Mouse (Mus musculus) layer of hippocampus, postnatal 14 days (tissue): ENCODE measurements around the gene Esrrg. TPM values are rescaled to one million over a fixed set of nuclear protein-coding genes. Genes with fewer than 3 reads are reported as not detected.

ENCODE experiments used
- DNase-seq, 2 experiments: peaks; one replicate each; pipeline ENCODE4 v3.0.0; 2021 to 2022; ENCODE audit warnings: low spot score in 2 of 2, mixed read lengths in 1 of 2
- total RNA-seq, 2 experiments: library from RNA; stranded (reverse); gene quantifications; 2 replicates each; pipeline ENCODE4 v1.2.3; 2021

The Esrrg gene
- total RNA-seq, 2 experiments from 2014 or later, result 16.1 to 16.4 TPM

- DNase-seq, result no peak
These were observed 292.2 kb downstream of the Esrrg start for GRCm38 (mm10) chr1:187900756-187901155.

DNA sequence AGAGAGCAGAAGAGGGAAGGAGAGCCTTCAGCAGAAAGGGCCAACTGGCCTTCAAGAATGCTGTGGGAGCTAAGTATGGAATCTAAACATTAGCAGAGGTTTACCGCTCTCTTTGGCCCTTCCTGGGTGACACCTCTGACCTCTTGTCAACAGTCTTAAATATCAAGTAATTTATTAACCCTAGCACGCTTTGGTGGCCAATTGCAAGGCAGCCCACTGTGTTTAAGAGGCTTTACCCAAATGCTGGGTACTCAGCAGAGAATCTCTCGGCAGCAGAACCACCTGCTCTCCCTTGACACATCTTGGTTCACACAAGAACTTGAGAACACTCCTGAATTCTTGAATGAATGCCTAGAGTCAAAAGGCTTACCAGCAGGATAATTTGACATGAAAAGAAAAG is 293.6 kb downstream of the Esrrg start:
- DNase-seq, result no peak

DNA sequence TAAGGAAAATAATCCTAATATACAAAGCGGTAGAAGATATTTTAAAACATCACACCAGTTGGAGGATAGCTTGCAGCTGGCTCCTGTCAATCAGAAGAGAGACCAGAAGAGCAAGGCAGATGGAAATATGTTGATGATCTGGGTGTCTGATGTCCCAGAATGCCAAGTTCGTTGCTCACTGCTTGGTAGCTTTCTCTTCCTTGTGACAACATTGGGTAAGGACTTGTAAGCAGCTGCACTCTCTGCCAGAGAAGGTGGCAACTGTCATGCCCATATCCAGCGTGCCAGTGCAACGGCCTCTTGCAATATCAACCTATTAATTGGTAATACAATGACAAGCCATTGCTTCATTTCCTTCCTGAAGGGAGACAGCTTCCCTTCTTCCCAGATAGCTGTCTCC is 296.1 kb downstream of the Esrrg start:
- DNase-seq, result peak; percentile 12 to 15

DNA sequence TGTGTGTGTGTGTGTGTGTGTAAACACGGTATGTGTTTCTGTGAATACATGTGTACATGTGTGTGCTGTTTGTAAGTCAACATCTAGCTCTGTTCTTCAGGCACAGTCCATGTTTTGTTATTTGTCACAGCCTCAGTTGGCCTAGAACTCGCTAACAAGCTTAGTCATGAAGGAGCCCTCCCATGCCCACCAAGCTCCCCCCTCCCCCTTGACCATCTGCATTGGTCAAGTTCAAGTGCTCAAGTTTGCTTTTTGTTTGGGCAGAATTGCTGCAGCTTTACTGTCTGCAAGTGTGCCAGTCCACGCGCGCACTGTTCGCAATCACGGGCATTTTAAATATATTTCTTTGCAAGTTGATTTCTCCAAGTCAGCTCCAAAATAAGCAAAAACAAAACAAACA is 298.8 kb downstream of the Esrrg start:
- DNase-seq, result no peak

GRCm38 (mm10) chr1:187907871-187908270 is 299.3 kb downstream of the Esrrg start:
- no peak for DNase-seq

DNA sequence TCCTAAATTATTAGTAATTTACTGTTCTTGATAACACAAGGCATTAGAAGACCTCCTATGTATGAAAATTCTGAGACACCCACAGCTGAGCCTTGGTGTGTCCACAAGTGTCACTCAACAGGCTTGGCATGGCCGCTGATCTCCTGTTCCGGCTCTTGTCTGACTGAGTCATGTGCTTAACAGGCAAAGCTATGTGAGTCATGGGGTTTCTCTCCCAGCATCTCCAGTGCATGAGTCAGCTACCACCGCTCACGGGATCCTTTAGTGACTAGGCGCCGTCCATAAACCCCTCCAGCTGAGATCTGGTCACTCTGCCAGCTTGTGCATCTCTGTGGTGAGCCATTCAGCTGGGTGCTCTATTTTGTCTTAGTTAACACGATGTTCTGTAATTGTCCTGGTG is 302.1 kb downstream of the Esrrg start:
- DNase-seq, result no peak

DNA sequence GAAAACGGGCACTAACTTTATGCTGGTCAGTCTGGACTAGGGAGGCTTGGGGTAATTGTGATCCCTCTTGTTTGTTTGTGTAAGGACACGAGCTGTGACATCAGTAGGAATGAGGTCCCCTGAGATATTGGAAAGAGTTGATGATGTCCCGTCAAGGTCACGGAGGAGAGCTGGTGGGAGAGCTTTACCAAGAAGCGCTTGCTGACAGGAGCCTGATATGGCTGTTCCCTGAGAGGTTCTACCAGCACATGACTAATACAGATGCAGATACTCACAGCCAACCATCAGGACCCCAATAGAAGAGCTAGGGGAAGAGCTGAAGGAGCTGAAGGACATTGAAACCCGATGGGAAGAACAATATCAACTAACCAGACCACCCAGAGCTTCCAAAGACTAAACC is 302.6 kb downstream of the Esrrg start:
- DNase-seq, result no peak

- DNase-seq, result no peak
These were observed 309.7 kb downstream of the Esrrg start for GRCm38 (mm10) chr1:187918303-187918702.

GRCm38 (mm10) chr1:187918939-187919338 is 310.3 kb downstream of the Esrrg start:
- DNase-seq, result no peak

DNA sequence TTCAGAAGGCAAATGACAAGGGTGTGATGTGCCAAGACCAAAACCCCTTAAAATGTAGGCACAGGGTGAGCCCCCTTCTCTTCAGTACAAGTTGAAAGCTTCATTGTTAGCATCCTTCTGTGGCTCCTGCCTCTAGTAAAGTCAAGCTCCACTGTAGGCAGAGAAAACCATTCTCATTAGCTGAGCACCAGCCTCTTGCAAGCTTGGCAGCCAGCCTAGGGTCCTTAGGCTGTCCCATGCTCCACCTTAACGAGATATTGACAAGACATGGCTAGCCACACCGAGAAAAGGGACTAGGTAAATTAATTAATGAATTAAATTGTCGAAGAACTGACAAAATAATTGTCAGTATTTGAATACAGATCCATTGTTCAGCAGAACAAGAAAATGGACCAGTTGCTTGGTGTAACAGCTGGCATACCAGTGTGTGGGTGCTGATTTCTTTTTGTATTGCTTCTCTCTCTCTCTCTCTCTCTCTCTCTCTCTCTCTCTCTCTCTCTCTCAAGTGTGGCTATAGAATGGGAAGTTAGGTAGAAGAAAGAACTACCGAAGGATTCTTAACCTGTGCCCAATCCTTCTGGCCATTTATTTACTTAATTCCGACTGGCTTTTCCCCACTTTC is 311.7 kb downstream of the Esrrg start:
- DNase-seq, result no peak

DNA sequence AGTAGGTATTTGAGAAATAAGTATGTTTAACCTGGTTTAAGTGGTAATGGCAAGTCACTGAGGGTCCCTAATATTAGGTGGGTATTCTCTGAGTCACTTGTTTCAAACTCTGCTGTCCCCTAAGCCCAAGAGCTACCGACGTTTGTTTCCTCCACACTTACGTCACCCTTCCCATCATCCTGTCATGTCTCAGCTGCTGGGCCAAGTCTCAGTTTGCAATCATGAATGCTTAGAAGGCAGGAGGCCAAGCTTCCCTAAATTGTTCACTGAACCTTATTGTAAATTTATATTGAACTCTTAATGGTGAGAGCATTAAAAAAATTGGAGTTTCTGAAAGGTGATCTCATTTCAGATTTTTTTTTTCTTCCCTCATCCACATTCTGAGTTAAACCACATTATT is 322.6 kb downstream of the Esrrg start:
- DNase-seq, result no peak

DNA sequence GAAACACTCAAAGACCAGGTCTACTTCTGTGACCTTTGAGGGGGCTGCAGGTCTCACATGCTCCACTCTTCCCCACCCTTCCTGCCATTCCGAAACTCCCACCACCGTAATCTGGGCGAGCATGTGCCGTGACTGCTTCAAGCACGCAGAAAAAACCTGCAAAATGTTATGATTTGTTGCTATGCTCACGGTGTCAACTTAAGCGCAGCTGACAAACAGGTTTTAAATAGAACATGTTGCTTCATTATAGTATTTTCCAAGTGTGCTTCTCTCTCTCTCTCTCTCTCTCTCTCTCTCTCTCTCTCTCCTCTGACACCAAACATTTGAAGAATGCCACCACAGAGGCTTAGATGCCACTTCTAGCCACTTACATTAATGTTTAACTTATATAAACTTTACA is 330.1 kb downstream of the Esrrg start:
- no peak for DNase-seq

GRCm38 (mm10) chr1:187939078-187939477 is 330.5 kb downstream of the Esrrg start:
- no peak for DNase-seq

GRCm38 (mm10) chr1:187951506-187951905 is 342.9 kb downstream of the Esrrg start:
- no peak for DNase-seq

GRCm38 (mm10) chr1:187956702-187957101 is 348.1 kb downstream of the Esrrg start:
- no peak for DNase-seq

DNA sequence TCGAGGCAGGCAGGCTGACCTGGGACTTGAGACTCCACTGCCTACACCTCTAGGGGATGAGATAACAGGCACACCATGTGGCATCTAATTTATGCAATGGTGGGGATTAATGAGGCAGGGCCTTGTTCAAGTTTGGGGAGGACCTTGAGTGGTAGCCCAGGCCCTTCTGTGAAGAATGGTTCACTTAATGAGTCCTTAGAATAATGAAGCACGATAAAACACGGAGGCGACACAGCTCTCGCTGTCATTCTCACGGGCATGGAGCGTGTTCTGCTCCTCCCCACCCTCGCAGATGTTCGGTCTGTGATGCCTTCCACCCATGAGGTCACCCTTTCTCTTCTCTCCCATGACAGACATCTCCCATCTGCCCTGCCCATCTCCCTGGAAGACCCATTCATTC is 350.6 kb downstream of the Esrrg start:
- DNase-seq, result no peak

DNA sequence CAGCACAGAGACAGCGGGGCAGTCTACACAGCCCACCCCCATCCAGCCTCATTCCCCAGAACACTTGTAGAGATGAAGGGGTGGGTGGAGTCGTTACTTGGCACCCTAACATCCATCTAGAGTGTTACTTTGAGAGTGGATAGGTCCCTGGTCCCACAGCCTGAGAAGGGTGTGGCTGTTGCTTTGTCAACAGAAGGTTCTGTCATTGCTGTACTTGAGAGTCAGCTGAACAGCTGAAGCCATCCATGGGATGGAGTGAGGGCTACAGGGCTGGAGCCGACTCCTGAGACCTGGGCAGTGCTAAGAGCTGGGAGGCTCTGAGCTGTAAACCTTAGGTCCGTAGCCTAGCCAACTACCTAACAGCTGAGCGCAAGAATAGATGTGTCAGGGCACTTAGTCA is 352.9 kb downstream of the Esrrg start:
- DNase-seq, result no peak

DNA sequence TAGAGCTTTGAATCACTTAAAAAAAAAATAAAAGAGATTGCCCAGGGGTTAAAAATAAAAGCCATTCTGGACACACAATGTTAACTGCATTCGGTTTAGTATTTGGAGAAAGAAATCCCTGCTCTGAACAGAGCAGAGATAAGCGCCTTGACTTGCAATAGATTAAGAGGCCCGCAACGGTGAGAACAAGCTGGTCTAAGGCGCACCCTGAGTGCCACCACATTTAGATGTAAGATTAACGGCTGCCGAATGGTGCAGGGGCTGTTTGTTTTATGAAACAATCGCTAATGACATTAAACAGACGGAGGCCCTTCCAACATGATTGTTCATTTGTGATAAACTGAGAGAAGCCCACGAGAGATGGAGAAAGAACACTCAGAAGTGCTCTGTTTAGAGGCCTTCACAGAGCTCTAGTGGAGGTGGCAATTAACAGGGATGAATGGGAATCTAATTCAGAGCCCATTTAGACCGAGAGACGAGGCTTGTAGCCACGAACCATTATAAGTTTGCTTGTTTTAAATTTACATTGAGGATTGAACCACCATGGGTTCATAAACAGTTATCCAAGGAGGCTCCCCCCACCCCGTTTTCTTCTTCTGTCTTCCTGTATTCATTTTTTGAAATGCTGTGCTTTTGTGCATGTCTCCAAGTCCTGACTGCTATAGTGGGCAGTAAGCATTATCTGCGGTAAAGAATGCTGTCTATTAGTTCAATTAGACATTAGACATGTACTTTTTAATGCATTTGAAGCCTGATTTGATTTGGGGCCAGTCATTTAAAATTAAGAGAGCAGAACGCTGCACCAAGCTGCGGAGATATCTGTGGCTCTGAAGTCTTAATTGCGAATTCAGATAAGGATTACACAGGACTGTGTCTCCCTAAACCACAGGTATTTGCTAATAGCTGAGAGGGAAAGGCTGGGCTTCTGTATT is 356.5 kb downstream of the Esrrg start:
- DNase-seq, result no peak

DNA sequence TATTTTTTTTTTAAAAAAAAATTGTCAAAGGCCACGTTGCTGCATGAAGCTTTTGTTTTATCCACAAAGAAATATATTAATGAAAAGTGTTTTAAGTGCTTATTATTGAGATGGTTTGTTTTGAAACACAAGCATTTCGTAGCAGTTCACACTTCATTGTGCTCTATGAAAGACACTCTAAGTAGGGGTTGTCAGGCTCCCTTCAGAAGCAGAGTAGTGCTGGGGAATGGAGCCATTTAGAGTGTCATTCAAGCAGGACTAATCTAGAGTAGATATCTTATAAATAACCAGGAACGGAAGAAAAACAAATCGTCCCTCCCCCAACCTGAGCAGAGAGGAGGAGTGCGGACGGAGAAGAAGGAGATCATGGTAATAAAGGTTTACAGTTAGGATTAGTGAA is 357.3 kb downstream of the Esrrg start:
- DNase-seq, result no peak

DNA sequence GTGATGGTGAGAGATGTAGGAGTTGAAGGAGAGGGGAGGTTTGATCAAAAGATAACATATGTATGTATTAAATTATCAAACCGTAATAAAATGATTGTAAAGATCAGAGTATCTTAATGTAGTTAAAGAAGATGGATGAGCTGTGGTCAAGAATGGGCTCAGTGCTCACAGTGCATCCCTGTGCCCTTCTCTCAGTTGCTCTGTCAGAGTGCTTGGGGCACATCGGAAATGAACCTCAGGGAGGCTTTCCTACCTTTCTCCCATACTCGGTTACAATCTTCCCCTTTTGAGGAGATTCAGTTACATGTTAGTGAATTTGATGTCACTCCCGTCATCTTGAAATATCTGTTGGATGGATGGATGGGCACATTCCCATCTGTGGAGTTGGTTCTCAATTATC is 359.8 kb downstream of the Esrrg start:
- no peak for DNase-seq

- DNase-seq, result no peak
These were observed 360.9 kb downstream of the Esrrg start for GRCm38 (mm10) chr1:187969491-187969890.

DNA sequence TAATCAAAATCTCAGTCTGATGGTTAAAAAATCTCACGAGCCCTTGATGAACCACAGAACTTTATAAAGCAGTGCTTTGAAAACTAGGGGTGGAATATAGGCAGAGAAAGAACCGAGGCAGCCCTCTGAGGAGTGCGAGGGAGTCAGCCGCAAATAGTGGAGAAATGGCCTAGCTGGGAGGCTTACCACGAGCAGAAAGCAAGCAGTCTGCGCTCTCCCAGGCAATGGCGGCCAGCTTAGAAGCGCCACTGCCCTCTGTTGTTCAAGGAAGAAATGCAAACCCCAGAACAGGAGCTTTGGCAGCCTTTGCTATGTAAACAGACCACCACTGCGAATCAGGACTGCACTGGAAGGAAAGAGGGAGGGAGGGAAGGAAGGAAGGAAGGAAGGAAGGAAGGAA is 365.8 kb downstream of the Esrrg start:
- DNase-seq, result peak; percentile 21 to 44
